Mouse (Mus musculus): ENCODE measurements at regions not wholly inside any gene's neighbourhood (a gene's known extent, or its start where the extent isn't known, plus 50 kb on each side); places are given as distances from the start of the nearest gene placed in this dataset.

- no peaks in the 10 kb centered on the region; the same call in 1 of the 2 replicates for H3K27me3 ChIP-seq (replicated peaks; ENCODE audit: control insufficient read depth, insufficient read depth, low read length)
- H3K27ac ChIP-seq (ENCODE audit: insufficient read depth, low read depth, low read length) = no peak overlapping the region
- H3K36me3 ChIP-seq (ENCODE audit: control insufficient read depth, insufficient read depth, low read length) = no peaks in the 10 kb centered on the region
- TF ChIP-seq POLR2A (IDR thresholded peaks at IDR 0.05; ENCODE audit: low read depth, low read length) = no peak
- TF ChIP-seq CTCF (conservative IDR thresholded peaks at IDR 0.05; ENCODE audit: insufficient read depth, insufficient read length, low read depth, low read length) = no peak
- no peak overlapping the region for H3K4me3 ChIP-seq (ENCODE audit: insufficient read depth, low read depth, low read length)
- WGBS = 85% methylated on average over 4 of the region's 4 CpGs
- H3K4me1 ChIP-seq (ENCODE audit: control insufficient read depth, insufficient read depth, low read length) = no peaks in the 10 kb centered on the region
- DNase-seq = no peak
Observed at GRCm38 (mm10) chr1:98192671-98193070, 97.2 kb upstream of the Pam start.

GRCm38 (mm10) chr1:98192044-98192484 lies 96.6 kb upstream of the Pam start:
- 82% methylated on average over 8 of the region's 8 CpGs for WGBS
- DNase-seq = no peak
- no peaks in the 10 kb centered on the region for H3K36me3 ChIP-seq (ENCODE audit: control insufficient read depth, insufficient read depth, low read length)
- H3K27ac ChIP-seq (ENCODE audit: insufficient read depth, low read depth, low read length) = no peak overlapping the region
- TF ChIP-seq POLR2A (IDR thresholded peaks at IDR 0.05; ENCODE audit: low read depth, low read length) = no peak
- TF ChIP-seq CTCF (conservative IDR thresholded peaks at IDR 0.05; ENCODE audit: insufficient read depth, insufficient read length, low read depth, low read length) = no peak
- no peaks in the 10 kb centered on the region; the same call in 1 of the 2 replicates for H3K27me3 ChIP-seq (replicated peaks; ENCODE audit: control insufficient read depth, insufficient read depth, low read length)
- no peaks in the 10 kb centered on the region for H3K4me1 ChIP-seq (ENCODE audit: control insufficient read depth, insufficient read depth, low read length)
- H3K4me3 ChIP-seq (ENCODE audit: insufficient read depth, low read depth, low read length) = no peak overlapping the region

- no peaks in the 10 kb centered on the region for H3K4me1 ChIP-seq (ENCODE audit: control insufficient read depth, insufficient read depth, low read length)
- 68% methylated on average over 2 of the region's 2 CpGs for WGBS
- no peaks in the 10 kb centered on the region for H3K36me3 ChIP-seq (ENCODE audit: control insufficient read depth, insufficient read depth, low read length)
- no peaks in the 10 kb centered on the region; the same call in 1 of the 2 replicates for H3K27me3 ChIP-seq (replicated peaks; ENCODE audit: control insufficient read depth, insufficient read depth, low read length)
- TF ChIP-seq CTCF (conservative IDR thresholded peaks at IDR 0.05; ENCODE audit: insufficient read depth, insufficient read length, low read depth, low read length) = no peak
- no peak for TF ChIP-seq POLR2A (IDR thresholded peaks at IDR 0.05; ENCODE audit: low read depth, low read length)
- no peak overlapping the region for H3K27ac ChIP-seq (ENCODE audit: insufficient read depth, low read depth, low read length)
- no peak overlapping the region for H3K4me3 ChIP-seq (ENCODE audit: insufficient read depth, low read depth, low read length)
- DNase-seq = no peak
Observed at GRCm38 (mm10) chr1:98191331-98191730, 95.9 kb upstream of the Pam start.

GRCm38 (mm10) chr1:98190741-98191140 lies 95.3 kb upstream of the Pam start:
- H3K27ac ChIP-seq (ENCODE audit: insufficient read depth, low read depth, low read length) = no peak overlapping the region
- WGBS = 67% methylated on average over 6 of the region's 6 CpGs
- H3K27me3 ChIP-seq (replicated peaks; ENCODE audit: control insufficient read depth, insufficient read depth, low read length) = no peaks in the 10 kb centered on the region; the same call in 1 of the 2 replicates
- no peaks in the 10 kb centered on the region for H3K36me3 ChIP-seq (ENCODE audit: control insufficient read depth, insufficient read depth, low read length)
- DNase-seq = no peak
- H3K4me3 ChIP-seq (ENCODE audit: insufficient read depth, low read depth, low read length) = no peak overlapping the region
- TF ChIP-seq CTCF (conservative IDR thresholded peaks at IDR 0.05; ENCODE audit: insufficient read depth, insufficient read length, low read depth, low read length) (no peak), POLR2A (IDR thresholded peaks at IDR 0.05; ENCODE audit: low read depth, low read length) (no peak)
- no peaks in the 10 kb centered on the region for H3K4me1 ChIP-seq (ENCODE audit: control insufficient read depth, insufficient read depth, low read length)

GRCm38 (mm10) chr1:98189991-98190471 lies 94.6 kb upstream of the Pam start:
- no peak overlapping the region for H3K4me3 ChIP-seq (ENCODE audit: insufficient read depth, low read depth, low read length)
- H3K27ac ChIP-seq (ENCODE audit: insufficient read depth, low read depth, low read length) = no peak overlapping the region
- DNase-seq = no peak
- no peaks in the 10 kb centered on the region; the same call in 1 of the 2 replicates for H3K27me3 ChIP-seq (replicated peaks; ENCODE audit: control insufficient read depth, insufficient read depth, low read length)
- TF ChIP-seq POLR2A (IDR thresholded peaks at IDR 0.05; ENCODE audit: low read depth, low read length) = no peak
- no peak for TF ChIP-seq CTCF (conservative IDR thresholded peaks at IDR 0.05; ENCODE audit: insufficient read depth, insufficient read length, low read depth, low read length)
- H3K36me3 ChIP-seq (ENCODE audit: control insufficient read depth, insufficient read depth, low read length) = no peaks in the 10 kb centered on the region
- no peaks in the 10 kb centered on the region for H3K4me1 ChIP-seq (ENCODE audit: control insufficient read depth, insufficient read depth, low read length)
- 64% methylated on average over 6 of the region's 6 CpGs for WGBS

GRCm38 (mm10) chr1:98180372-98180771 lies 84.9 kb upstream of the Pam start:
- TF ChIP-seq POLR2A (IDR thresholded peaks at IDR 0.05; ENCODE audit: low read depth, low read length) (no peak), CTCF (conservative IDR thresholded peaks at IDR 0.05; ENCODE audit: insufficient read depth, insufficient read length, low read depth, low read length) (no peak)
- DNase-seq = no peak
- Histone ChIP-seq H3K27ac (ENCODE audit: insufficient read depth, low read depth, low read length) (no peak overlapping the region), H3K4me3 (ENCODE audit: insufficient read depth, low read depth, low read length) (no peak overlapping the region), H3K27me3 (replicated peaks; ENCODE audit: control insufficient read depth, insufficient read depth, low read length) (no peaks in the 10 kb centered on the region), H3K4me1 (ENCODE audit: control insufficient read depth, insufficient read depth, low read length) (no peaks in the 10 kb centered on the region), H3K36me3 (ENCODE audit: control insufficient read depth, insufficient read depth, low read length) (no peaks in the 10 kb centered on the region)
- WGBS = 43% methylated on average over 6 of the region's 6 CpGs

- no peaks in the 10 kb centered on the region for H3K36me3 ChIP-seq (ENCODE audit: control insufficient read depth, insufficient read depth, low read length)
- no peak overlapping the region for H3K27ac ChIP-seq (ENCODE audit: insufficient read depth, low read depth, low read length)
- TF ChIP-seq POLR2A (IDR thresholded peaks at IDR 0.05; ENCODE audit: low read depth, low read length) (no peak), CTCF (conservative IDR thresholded peaks at IDR 0.05; ENCODE audit: insufficient read depth, insufficient read length, low read depth, low read length) (peak; percentile 79)
- H3K4me3 ChIP-seq (ENCODE audit: insufficient read depth, low read depth, low read length) = no peak overlapping the region
- H3K27me3 ChIP-seq (replicated peaks; ENCODE audit: control insufficient read depth, insufficient read depth, low read length) = no peaks in the 10 kb centered on the region
- 27% methylated on average over 1 of the region's 1 CpGs for WGBS
- H3K4me1 ChIP-seq (ENCODE audit: control insufficient read depth, insufficient read depth, low read length) = no peaks in the 10 kb centered on the region
- DNase-seq = peak; percentile 54
Observed at GRCm38 (mm10) chr1:98179030-98179429, 83.6 kb upstream of the Pam start.
